Mouse (Mus musculus) frontal cortex, postnatal 14 days (tissue): ENCODE results near the gene Helt.
"Not testable (repeated sequence)": the region's sequence is repeated elsewhere in the genome, so short reads cannot be mapped to it uniquely, and the experiment has no call there.

Source experiments
- DNase-seq, 2 experiments: peaks; one replicate each; pipeline ENCODE4 v3.0.0; 2022; ENCODE audit warnings: low spot score in 2 of 2

The Helt gene

DNA sequence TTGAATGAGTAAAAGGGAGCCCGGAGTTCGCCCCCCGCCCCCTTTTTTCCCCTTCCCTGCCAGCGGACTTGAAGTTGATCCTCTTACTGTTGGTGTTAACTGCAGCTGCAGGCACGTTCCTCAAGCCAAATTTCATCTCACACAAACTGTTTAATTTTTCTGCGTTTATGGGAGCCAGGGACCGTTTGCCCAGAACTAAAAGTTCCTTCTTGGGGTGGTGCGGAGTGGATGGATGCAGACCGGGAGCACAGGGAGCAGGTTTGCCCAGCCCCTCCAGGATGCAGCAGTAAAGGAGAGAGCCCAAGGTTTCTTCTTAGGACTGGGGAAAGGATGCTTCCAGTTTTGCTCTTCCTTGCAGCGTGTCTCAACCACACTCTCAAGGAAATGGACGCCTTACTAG is 2.1 kb upstream of the Helt start:
- no peak for DNase-seq

DNA sequence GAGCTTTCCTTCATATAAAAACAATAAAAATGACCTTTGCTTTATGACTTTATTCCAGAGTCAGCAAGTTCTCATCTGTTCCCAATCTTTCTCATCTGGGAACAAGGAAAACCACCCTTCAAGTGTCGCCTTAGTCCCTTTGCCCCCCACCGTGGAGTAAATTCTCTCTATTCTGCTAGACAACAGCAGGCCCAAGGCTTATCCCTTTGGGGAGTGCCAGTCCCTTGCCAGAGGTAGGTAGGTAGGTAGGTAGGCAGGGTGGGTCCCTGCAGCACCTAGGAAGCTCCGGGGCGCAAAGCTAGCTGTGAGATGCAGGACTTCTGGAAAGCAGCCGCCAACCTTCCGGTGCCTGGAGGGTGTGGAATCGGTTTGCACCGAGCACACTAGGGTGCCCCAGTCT is 1.5 kb upstream of the Helt start:
- no peak for DNase-seq

DNA sequence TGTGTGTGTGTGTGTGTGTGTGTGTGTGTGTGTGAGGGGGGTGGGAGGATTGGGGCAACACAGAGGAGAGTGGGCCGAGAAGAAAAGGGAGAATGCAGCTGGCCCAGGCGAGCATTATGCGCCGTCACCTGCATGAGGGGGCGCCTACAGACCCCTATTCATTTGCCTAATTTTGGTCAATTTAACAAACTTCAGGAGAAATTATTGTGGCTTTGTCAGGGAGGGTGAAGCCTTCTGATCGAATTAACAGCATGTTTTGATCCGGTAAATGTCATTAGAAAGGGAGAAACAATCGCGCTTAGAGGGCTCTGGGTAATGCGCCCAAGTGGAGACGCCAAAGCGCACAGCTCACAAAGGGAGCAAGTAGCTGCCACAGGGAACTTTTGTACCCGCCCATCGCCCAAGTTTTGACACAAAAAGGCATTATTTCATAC is 647 bp upstream of the Helt start:
- no peak for DNase-seq

DNA sequence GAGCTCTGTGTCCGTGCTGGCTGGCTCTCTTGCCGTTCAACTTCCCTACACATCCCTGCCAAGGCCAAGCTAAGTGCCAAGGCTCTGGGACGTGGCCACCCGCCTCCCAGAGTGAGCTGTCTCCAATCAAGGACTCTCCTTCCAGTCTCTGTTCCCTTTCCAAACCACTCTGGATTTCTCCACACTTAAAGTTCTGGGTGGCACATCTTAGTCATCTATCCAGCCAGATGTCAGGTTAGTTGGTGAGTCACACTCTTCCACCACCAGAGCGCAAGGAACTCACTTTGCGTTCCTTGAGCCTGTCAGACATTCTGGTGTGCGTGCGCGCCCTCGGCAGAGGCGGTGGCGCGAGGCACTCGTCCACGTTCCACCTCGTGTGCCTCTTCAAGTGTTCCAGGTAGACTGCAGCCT is 725 bp downstream of the Helt start:
- peak in 1 of 2 experiments; percentile 12 for DNase-seq

GRCm38 (mm10) chr8:46293201-46293600 is 1.3 kb downstream of the Helt start:
- DNase-seq = no peak

DNA sequence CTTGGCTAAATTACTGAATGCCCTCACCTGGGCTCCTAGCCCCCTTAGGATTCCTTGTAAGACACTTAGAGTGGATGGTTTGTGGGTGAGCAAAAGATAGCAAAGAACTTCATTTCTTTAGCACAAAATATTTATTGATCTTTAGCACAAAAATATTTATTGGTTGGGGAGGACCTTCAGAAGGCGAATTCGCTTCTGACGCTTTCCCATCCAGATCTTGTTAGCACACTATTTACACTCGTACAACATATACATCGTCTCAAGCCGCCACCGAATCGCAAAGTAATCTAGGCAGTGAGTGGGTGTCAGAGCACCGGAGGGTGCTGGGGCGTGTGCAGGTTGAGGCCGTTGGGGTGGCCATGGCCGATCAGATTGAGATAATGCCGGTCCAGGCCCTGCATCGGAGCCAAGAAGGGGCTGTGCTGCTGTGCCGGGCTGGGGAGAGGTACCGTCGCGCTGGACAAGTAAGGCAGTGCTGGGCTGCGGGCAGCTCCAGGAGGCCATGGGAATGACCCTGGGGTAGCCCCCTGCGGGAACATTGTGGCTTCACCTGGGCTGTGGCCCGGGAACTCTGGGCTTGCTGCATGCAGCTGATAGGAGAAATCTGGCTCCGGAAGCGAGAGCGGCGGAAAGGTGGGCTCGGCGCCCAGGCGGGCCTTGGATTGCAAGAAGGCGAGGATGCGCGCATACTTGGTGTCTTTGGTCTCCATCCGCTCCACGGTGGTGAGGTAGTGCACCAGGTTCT is 2.4 kb downstream of the Helt start:
- no peak for DNase-seq

DNA sequence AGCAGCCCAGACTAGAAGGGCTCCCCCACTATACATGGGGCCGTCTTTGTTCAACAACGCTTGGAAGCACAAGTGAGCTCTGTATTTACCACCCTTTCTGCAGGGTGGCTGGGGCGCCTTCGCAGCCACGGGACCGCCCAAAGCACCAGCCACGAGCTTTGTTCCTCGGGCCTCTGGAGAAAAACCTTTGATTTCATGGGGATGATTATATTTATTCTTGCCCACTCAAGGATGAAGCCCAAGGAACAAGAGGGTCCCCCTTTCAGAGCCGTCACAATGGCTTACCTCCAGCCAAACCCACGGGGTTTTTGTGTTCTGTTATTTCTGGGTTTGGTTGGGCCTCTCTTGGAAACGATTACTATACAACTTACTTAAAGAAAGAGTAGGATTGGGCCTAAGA is 5.2 kb downstream of the Helt start:
- DNase-seq = no peak

DNA sequence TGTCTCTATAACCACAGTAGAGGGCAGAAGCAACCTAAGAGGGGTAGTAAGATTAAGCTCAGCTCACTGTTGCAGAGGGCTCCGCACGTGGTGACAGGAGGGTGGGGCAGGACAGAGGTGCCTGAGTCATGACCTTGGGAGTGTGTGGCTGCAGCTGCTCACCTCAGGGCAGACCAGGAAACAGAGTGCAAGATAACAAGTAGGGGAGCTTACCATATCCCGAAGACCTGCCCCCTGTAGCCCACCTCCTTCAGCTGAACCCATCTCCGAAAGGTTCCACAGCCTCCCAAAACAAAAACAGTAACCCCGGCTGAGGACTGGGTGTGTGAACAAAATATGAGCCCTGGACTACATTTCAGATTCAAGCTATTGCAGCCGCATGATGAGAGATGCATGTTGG is 6.5 kb downstream of the Helt start:
- DNase-seq = no peak

DNA sequence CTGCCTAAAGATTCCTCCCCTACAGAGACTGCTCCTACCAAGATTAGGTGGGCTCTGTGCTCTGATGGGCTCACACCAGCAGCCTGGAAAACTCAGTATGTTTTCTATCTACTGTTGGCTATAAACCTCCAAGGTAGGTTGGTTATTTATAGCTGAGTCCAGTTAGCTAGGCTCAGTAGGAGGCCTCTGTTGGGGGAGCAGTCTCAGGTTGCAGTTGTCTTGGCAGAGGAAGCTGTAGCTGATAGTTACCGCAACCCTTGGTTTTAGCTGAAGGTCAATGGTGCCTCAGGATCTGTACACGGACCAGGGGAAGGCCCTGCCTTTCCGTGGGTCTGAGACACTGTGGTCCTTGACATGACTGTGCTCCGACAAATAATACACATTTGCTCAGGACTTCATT is 8.5 kb downstream of the Helt start:
- no peak for DNase-seq

- DNase-seq = peak in 1 of 2 experiments; percentile 47
Observed at GRCm38 (mm10) chr8:46281536-46281935, 12.9 kb downstream of the Helt start.

- no peak for DNase-seq
Observed at GRCm38 (mm10) chr8:46276939-46277338, 17.5 kb downstream of the Helt start.

DNA sequence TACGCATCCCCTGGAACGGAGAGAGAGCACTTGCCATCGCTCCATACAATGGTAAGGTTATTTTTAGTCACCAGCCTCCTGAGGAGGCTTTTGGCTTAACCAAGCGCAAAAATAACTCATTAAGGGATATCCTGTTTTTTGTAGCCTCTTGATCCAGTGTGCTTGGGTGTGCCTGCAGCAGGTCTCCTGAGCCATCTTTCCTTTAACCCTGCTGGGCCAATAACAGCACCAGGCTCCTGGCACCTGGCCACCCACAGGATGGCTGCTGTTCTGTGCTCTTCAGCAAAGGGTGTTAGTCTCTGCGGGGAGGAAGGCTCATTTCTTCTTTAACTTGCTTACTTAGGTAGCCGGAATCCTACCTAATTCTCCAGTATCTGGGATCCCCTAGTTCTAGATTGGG is 23.7 kb downstream of the Helt start:
- DNase-seq = no peak

- DNase-seq = no peak
Observed at GRCm38 (mm10) chr8:46270147-46270546, 24.3 kb downstream of the Helt start.

- no peak for DNase-seq
Observed at GRCm38 (mm10) chr8:46266801-46267200, 27.7 kb downstream of the Helt start.

GRCm38 (mm10) chr8:46264206-46264605 is 30.3 kb downstream of the Helt start:
- DNase-seq = not testable (repeated sequence)

DNA sequence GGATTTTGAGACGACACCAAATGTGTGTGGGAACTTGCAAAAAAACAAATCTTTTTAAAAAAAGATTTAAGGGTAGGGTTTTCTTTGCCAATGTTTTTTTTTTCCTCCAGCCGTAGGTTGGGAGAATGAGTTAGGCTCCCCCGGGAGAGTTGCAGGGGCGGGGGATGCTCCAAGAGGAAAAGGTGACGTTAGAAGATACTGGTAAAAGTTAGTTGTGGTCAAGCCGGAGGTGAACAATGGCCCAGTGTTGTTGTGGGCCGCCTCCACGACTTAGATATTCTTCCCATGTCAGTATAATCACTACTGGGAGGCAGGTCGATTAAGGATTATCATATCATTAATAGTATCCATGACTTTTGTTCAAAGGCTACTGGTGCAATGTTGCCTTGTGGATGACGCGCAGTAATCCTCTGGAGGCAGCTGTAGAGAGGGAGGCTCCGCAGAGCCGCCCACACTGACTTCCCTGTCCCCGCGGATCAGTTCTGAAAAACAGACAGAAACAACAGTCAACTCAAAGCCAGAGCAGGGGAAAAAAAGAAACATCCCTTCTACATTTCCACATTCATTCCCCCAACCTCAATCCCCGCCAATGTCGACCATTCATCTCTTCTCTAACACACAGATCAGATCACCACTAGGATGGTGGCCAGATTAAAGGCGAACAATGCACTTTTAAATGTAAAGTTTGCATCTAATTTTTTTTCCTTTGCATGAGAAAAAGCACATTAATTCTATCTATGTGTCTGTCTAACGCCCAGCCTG is 36.4 kb downstream of the Helt start:
- no peak for DNase-seq

GRCm38 (mm10) chr8:46252456-46252855 is 42.0 kb downstream of the Helt start:
- DNase-seq = no peak

DNA sequence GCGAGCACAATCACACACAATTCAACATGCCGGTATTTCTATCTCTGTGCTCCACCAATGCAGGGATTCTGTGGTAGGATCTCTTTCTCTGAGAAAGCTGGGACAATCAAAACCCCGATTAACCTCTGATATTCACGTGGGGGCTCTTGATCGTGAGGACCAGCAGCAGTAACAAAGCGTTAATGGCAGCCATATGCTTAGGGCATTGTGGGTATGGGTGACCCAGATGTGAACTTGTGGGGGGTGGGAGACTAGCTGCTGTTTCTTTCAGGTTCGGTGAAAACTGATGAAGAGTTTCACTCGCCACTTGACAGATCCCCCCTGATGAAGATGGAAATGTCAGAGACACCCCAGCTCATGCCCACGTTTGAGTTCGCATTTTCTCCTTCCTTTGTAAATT is 42.9 kb downstream of the Helt start:
- DNase-seq = no peak

- no peak for DNase-seq
Observed at GRCm38 (mm10) chr8:46246346-46246745, 48.1 kb downstream of the Helt start.

DNA sequence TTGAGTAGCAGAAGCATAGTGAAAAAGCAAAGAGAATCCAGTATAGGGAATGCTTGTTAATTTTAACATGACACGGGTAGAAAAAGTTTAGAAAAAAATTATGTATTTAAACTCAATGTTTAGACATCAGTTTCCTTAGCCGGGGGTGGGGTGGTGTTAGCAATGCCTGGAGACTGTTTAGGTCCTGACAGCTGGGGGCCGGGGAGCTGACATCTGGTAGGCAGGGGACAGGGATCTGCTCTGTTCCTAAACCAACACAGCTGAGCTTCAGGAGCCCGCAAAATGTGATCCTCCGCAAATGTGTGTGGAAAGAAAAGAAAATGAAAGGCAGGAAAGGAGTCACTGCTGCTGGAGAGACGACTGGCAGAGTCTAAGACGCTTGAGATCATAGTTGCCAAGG is 51.5 kb downstream of the Helt start:
- DNase-seq = no peak
